Mouse (Mus musculus): Measurements from ENCODE around the gene Macrod2. TPM values are rescaled to one million over a fixed set of nuclear protein-coding genes. Genes with fewer than 3 reads are reported as not detected.

Gene Macrod2
- polyA plus RNA-seq (2014; fragmentation: Nextera tagmentation; extraction: Ambion mirVana), result 61.7 and 62.2 TPM in 2 replicates

- peak within 1 kb of the TSS; percentile 84 for H3K27ac ChIP-seq
- H3K4me3 ChIP-seq (replicated peaks; ENCODE audit: low read length), result peak within 1 kb of the TSS; percentile 90
- peak within 1 kb of the TSS; percentile 81 for H3K4me2 ChIP-seq (replicated peaks)
- no peaks in the 10 kb centered on the region for H3K36me3 ChIP-seq (replicated peaks; ENCODE audit: control insufficient read depth, insufficient read depth)
- H3K27me3 ChIP-seq (ENCODE audit: control insufficient read depth, insufficient read depth, low read length), result no peaks in the 10 kb centered on the region
- under 1% methylated on average over 45 of the region's 47 CpGs for WGBS
- peaks cover 18% of the 10 kb centered on the region; the same call in 1 of the 2 replicates for H3K4me1 ChIP-seq (replicated peaks; ENCODE audit: control insufficient read depth, insufficient read depth, low read length)
- ATAC-seq (ENCODE audit: low FRiP score) (peak; percentile 99), DNase-seq (ENCODE audit: low spot score) (peak; percentile 98)
- H3K9ac ChIP-seq, result peak within 1 kb of the TSS; percentile 77
- no peaks in the 10 kb centered on the region for H3K9me3 ChIP-seq (ENCODE audit: control insufficient read depth, low read length)
These were observed at the start of gene Macrod2 for GRCm38 (mm10) chr2:140395179-140395578. Macrod2 (plus strand) TSS chr2:140395309.

GRCm38 (mm10) chr2:140359905-140360304 is 35.2 kb upstream of the Macrod2 start:
- Histone ChIP-seq H3K36me3 (replicated peaks; ENCODE audit: control insufficient read depth, insufficient read depth) (no peaks in the 10 kb centered on the region), H3K27me3 (ENCODE audit: control insufficient read depth, insufficient read depth, low read length) (no peaks in the 10 kb centered on the region), H3K9ac (no peak overlapping the region), H3K9me3 (ENCODE audit: control insufficient read depth, low read length) (no peaks in the 10 kb centered on the region), H3K4me2 (replicated peaks) (no peak overlapping the region), H3K4me1 (replicated peaks; ENCODE audit: control insufficient read depth, insufficient read depth, low read length) (no peaks in the 10 kb centered on the region), H3K27ac (no peak overlapping the region), H3K4me3 (replicated peaks; ENCODE audit: low read length) (no peak overlapping the region)
- ATAC-seq (ENCODE audit: low FRiP score), result no peak
- 50% methylated on average over 2 of the region's 2 CpGs for WGBS
- no peak for DNase-seq (ENCODE audit: low spot score)

GRCm38 (mm10) chr2:140364804-140365203 is 30.3 kb upstream of the Macrod2 start:
- WGBS, result 90% methylated on average over 1 of the region's 1 CpGs
- ATAC-seq (ENCODE audit: low FRiP score) (no peak), DNase-seq (ENCODE audit: low spot score) (no peak)
- Histone ChIP-seq H3K9ac (no peak overlapping the region), H3K4me3 (replicated peaks; ENCODE audit: low read length) (no peak overlapping the region), H3K27me3 (ENCODE audit: control insufficient read depth, insufficient read depth, low read length) (no peaks in the 10 kb centered on the region), H3K27ac (no peak overlapping the region), H3K4me1 (replicated peaks; ENCODE audit: control insufficient read depth, insufficient read depth, low read length) (no peaks in the 10 kb centered on the region), H3K36me3 (replicated peaks; ENCODE audit: control insufficient read depth, insufficient read depth) (no peaks in the 10 kb centered on the region), H3K9me3 (ENCODE audit: control insufficient read depth, low read length) (no peaks in the 10 kb centered on the region), H3K4me2 (replicated peaks) (no peak overlapping the region)

GRCm38 (mm10) chr2:140389525-140389924 is 5.6 kb upstream of the Macrod2 start, which contains the start of gene Sel1l2:
Sel1l2 (minus strand) TSS chr2:140389706.
- Histone ChIP-seq H3K36me3 (replicated peaks; ENCODE audit: control insufficient read depth, insufficient read depth) (no peaks in the 10 kb centered on the region), H3K4me3 (replicated peaks; ENCODE audit: low read length) (no peak within 1 kb of the TSS), H3K9me3 (ENCODE audit: control insufficient read depth, low read length) (no peaks in the 10 kb centered on the region), H3K27me3 (ENCODE audit: control insufficient read depth, insufficient read depth, low read length) (no peaks in the 10 kb centered on the region), H3K4me2 (replicated peaks) (no peak within 1 kb of the TSS), H3K27ac (no peak within 1 kb of the TSS), H3K4me1 (replicated peaks; ENCODE audit: control insufficient read depth, insufficient read depth, low read length) (no peaks in the 10 kb centered on the region), H3K9ac (no peak within 1 kb of the TSS)
- ATAC-seq (ENCODE audit: low FRiP score), result no peak
- DNase-seq (ENCODE audit: low spot score), result no peak
- WGBS, result 41% methylated on average over 4 of the region's 4 CpGs

GRCm38 (mm10) chr2:140395744-140396231 is 679 bp downstream of the Macrod2 start:
- peaks cover 18% of the 10 kb centered on the region; the same call in 1 of the 2 replicates for H3K4me1 ChIP-seq (replicated peaks; ENCODE audit: control insufficient read depth, insufficient read depth, low read length)
- H3K9me3 ChIP-seq (ENCODE audit: control insufficient read depth, low read length), result no peaks in the 10 kb centered on the region
- H3K27ac ChIP-seq, result peak overlapping the region; percentile 84
- H3K4me2 ChIP-seq (replicated peaks), result peak overlapping the region; percentile 81
- DNase-seq (ENCODE audit: low spot score), result peak; percentile 43
- under 1% methylated on average over 54 of the region's 58 CpGs for WGBS
- ATAC-seq (ENCODE audit: low FRiP score), result peak; percentile 77
- peak overlapping the region; percentile 90 for H3K4me3 ChIP-seq (replicated peaks; ENCODE audit: low read length)
- no peaks in the 10 kb centered on the region for H3K36me3 ChIP-seq (replicated peaks; ENCODE audit: control insufficient read depth, insufficient read depth)
- no peaks in the 10 kb centered on the region for H3K27me3 ChIP-seq (ENCODE audit: control insufficient read depth, insufficient read depth, low read length)
- peak overlapping the region; percentile 77 for H3K9ac ChIP-seq

- Histone ChIP-seq H3K4me2 (replicated peaks) (no peak overlapping the region), H3K27ac (no peak overlapping the region), H3K9me3 (ENCODE audit: control insufficient read depth, low read length) (no peaks in the 10 kb centered on the region), H3K27me3 (ENCODE audit: control insufficient read depth, insufficient read depth, low read length) (no peaks in the 10 kb centered on the region), H3K4me1 (replicated peaks; ENCODE audit: control insufficient read depth, insufficient read depth, low read length) (no peaks in the 10 kb centered on the region), H3K4me3 (replicated peaks; ENCODE audit: low read length) (no peak overlapping the region), H3K36me3 (replicated peaks; ENCODE audit: control insufficient read depth, insufficient read depth) (no peaks in the 10 kb centered on the region), H3K9ac (no peak overlapping the region)
- ATAC-seq (ENCODE audit: low FRiP score), result no peak
- DNase-seq (ENCODE audit: low spot score), result no peak
These were observed 30.7 kb downstream of the Macrod2 start for GRCm38 (mm10) chr2:140425844-140426243.

- ATAC-seq (ENCODE audit: low FRiP score) (peak; percentile 51; the same call in 1 of the 2 replicates), DNase-seq (ENCODE audit: low spot score) (peak; percentile 87)
- no peaks in the 10 kb centered on the region for H3K4me1 ChIP-seq (replicated peaks; ENCODE audit: control insufficient read depth, insufficient read depth, low read length)
- H3K4me3 ChIP-seq (replicated peaks; ENCODE audit: low read length), result no peak overlapping the region
- 21% methylated on average over 4 of the region's 4 CpGs for WGBS
- no peak overlapping the region for H3K27ac ChIP-seq
- no peaks in the 10 kb centered on the region for H3K9me3 ChIP-seq (ENCODE audit: control insufficient read depth, low read length)
- no peaks in the 10 kb centered on the region for H3K27me3 ChIP-seq (ENCODE audit: control insufficient read depth, insufficient read depth, low read length)
- no peak overlapping the region for H3K9ac ChIP-seq
- H3K36me3 ChIP-seq (replicated peaks; ENCODE audit: control insufficient read depth, insufficient read depth), result no peaks in the 10 kb centered on the region
- H3K4me2 ChIP-seq (replicated peaks), result no peak overlapping the region
These were observed 32.2 kb downstream of the Macrod2 start for GRCm38 (mm10) chr2:140427283-140427682.

GRCm38 (mm10) chr2:140439081-140439480 is 44.0 kb downstream of the Macrod2 start:
- no peaks in the 10 kb centered on the region for H3K27me3 ChIP-seq (ENCODE audit: control insufficient read depth, insufficient read depth, low read length)
- H3K9ac ChIP-seq, result no peak overlapping the region
- DNase-seq (ENCODE audit: low spot score) (no peak), ATAC-seq (ENCODE audit: low FRiP score) (no peak)
- no peaks in the 10 kb centered on the region for H3K9me3 ChIP-seq (ENCODE audit: control insufficient read depth, low read length)
- H3K36me3 ChIP-seq (replicated peaks; ENCODE audit: control insufficient read depth, insufficient read depth), result no peaks in the 10 kb centered on the region
- WGBS, result 83% methylated on average over 4 of the region's 4 CpGs
- no peaks in the 10 kb centered on the region for H3K4me1 ChIP-seq (replicated peaks; ENCODE audit: control insufficient read depth, insufficient read depth, low read length)
- no peak overlapping the region for H3K4me2 ChIP-seq (replicated peaks)
- H3K4me3 ChIP-seq (replicated peaks; ENCODE audit: low read length), result no peak overlapping the region
- H3K27ac ChIP-seq, result no peak overlapping the region

GRCm38 (mm10) chr2:140448636-140449035 is 53.5 kb downstream of the Macrod2 start:
- H3K4me2 ChIP-seq (replicated peaks), result no peak overlapping the region
- H3K27ac ChIP-seq, result no peak overlapping the region
- H3K4me3 ChIP-seq (replicated peaks; ENCODE audit: low read length), result no peak overlapping the region
- H3K27me3 ChIP-seq (ENCODE audit: control insufficient read depth, insufficient read depth, low read length), result no peaks in the 10 kb centered on the region
- ATAC-seq (ENCODE audit: low FRiP score) (no peak), DNase-seq (ENCODE audit: low spot score) (no peak)
- H3K4me1 ChIP-seq (replicated peaks; ENCODE audit: control insufficient read depth, insufficient read depth, low read length), result no peaks in the 10 kb centered on the region
- no peak overlapping the region for H3K9ac ChIP-seq
- no peaks in the 10 kb centered on the region for H3K9me3 ChIP-seq (ENCODE audit: control insufficient read depth, low read length)
- no peaks in the 10 kb centered on the region for H3K36me3 ChIP-seq (replicated peaks; ENCODE audit: control insufficient read depth, insufficient read depth)
- WGBS, result 81% methylated on average over 2 of the region's 2 CpGs

GRCm38 (mm10) chr2:140475770-140476169 is 80.7 kb downstream of the Macrod2 start:
- H3K9ac ChIP-seq, result no peak overlapping the region
- ATAC-seq (ENCODE audit: low FRiP score), result no peak
- no peak overlapping the region for H3K4me3 ChIP-seq (replicated peaks; ENCODE audit: low read length)
- WGBS, result 93% methylated on average over 2 of the region's 2 CpGs
- H3K4me1 ChIP-seq (replicated peaks; ENCODE audit: control insufficient read depth, insufficient read depth, low read length), result no peaks in the 10 kb centered on the region
- no peak overlapping the region for H3K4me2 ChIP-seq (replicated peaks)
- no peaks in the 10 kb centered on the region for H3K27me3 ChIP-seq (ENCODE audit: control insufficient read depth, insufficient read depth, low read length)
- no peaks in the 10 kb centered on the region for H3K9me3 ChIP-seq (ENCODE audit: control insufficient read depth, low read length)
- H3K27ac ChIP-seq, result no peak overlapping the region
- no peaks in the 10 kb centered on the region for H3K36me3 ChIP-seq (replicated peaks; ENCODE audit: control insufficient read depth, insufficient read depth)
- DNase-seq (ENCODE audit: low spot score), result no peak
